Mouse (Mus musculus) liver, embryonic 14.5 days (tissue): ENCODE data around the gene Eid1.

ENCODE experiments used
- CTCF ChIP-seq: IDR thresholded peaks from 2 replicates; pipeline ENCODE4 v1.5.1; 2016; ENCODE audit warnings: antibody characterized with exemption, low read depth, control low read depth
- EP300 ChIP-seq: IDR thresholded peaks from 2 replicates; pipeline ENCODE4 v1.6.1; 2016; ENCODE audit warnings: antibody characterized with exemption, low read depth

DNA sequence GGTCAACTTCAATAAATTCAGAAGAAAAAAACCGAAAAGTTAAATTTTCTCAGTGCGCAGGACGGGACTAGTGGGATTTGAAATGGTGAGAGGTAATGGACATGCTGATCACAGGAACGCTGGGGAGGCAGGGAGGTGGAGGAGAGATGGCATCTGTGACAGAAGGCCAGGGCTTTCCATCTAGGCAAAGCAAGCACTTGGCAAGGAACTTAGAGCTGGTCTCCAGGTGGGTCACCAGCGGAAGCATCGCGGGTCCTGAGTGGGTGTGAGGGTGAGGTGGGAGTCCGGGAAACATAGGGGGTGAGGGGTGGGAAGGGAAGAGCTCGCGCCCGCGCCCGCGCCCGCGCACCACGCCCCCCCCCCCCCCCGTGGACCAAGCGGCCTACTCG, 333 bp upstream of the Eid1 start:
- TF ChIP-seq CTCF (0 out of 2 replicates have a peak, but pooled peaks have one; percentile 6), EP300 (no peak)
